Mouse (Mus musculus) gastrocnemius, postnatal 36 days (tissue): Measurements from ENCODE around the gene Pvalb. TPM values are rescaled to one million over a fixed set of nuclear protein-coding genes. Genes with fewer than 3 reads are reported as not detected.

Source experiments
- DNase-seq, 2 experiments: peaks; one replicate each; pipeline ENCODE4 v3.0.0; 2022
- intact Hi-C: fragments of 180-260 bp; cut with DNase I; formaldehyde crosslinking; loops from one replicate; pipeline ENCODE4 v1.15.1; 2025
- total RNA-seq, 2 experiments: library from RNA; stranded (reverse); gene quantifications; 2 replicates each; pipeline ENCODE4 v1.2.3; 2021

Pvalb gene
- total RNA-seq, 2 experiments from 2014 or later, result 16,417 to 20,637 TPM

- no peak for DNase-seq
- intact Hi-C loops, result loop anchor here (5.0 kb wide), 1 partner anchor 33 kb away; no protein-coding TSS in a partner anchor
These were observed 1.9 kb downstream of the Pvalb start for GRCm38 (mm10) chr15:78204053-78204847.

DNA sequence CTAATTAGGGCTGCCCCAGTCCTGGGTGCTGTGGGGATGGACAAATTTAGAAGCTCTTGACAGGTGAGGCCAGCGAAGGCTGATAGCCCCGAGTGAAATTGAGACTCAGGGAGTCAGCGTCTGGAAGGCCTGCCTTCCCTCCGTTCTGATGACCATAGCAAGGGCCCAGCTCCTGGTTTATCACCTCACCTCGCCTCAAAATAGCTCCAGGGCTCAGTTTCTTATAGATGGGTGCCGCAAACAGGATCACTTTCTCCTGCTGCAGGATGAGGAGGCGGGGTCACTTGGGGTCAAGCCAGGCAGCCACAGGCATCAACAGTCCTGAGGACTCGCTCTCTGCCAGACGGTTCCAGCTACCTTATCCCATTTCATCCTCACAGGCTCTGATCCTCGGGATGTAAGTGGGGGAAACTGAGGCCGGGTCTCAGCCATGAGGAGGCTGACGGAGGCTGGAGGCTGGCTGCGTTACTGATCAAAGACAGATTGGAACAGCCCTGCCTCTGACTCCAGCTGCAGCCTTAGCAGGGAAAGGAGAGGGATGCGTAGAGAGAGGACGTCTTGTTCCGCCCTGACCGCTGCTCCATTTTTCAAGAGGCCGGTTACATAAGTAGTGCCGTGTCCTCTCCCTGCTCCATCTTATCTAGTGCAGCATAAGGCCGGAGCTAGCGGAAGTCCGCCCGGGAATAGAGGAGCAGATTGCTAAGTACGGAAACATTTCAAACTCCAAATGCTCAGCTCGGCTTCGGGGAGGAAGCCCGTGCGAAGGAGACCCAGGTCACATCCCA lies 10.9 kb downstream of the Pvalb start:
- intact Hi-C loops, result no loop called here
- peak; percentile 50 to 51 for DNase-seq

- peak in 1 of 2 experiments; percentile 20 for DNase-seq
- intact Hi-C loops, result no loop called here
These were observed 11.9 kb downstream of the Pvalb start for GRCm38 (mm10) chr15:78194320-78194719.

DNA sequence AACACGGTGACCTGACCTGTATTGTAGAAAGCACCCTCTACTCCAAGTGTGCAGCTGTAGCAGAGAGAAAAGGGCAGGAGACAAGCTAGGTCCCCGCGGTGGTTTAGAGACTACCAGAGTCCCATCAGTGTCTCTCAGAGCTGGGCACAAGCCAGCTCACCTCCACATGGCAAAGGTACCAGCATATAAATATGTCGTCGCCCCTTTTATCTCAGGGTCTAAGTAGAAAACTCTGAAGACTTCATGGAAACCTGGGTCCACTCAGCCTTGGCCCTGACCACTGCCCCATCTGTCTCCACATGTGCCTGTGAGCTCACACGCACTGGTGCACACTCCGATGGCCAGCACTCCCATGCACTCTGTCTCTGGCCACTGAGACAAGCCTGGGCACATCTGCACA lies 16.6 kb downstream of the Pvalb start:
- intact Hi-C loops, result no loop called here
- no peak for DNase-seq

GRCm38 (mm10) chr15:78188546-78188945 lies 17.7 kb downstream of the Pvalb start:
- intact Hi-C loops, result no loop called here
- no peak for DNase-seq

DNA sequence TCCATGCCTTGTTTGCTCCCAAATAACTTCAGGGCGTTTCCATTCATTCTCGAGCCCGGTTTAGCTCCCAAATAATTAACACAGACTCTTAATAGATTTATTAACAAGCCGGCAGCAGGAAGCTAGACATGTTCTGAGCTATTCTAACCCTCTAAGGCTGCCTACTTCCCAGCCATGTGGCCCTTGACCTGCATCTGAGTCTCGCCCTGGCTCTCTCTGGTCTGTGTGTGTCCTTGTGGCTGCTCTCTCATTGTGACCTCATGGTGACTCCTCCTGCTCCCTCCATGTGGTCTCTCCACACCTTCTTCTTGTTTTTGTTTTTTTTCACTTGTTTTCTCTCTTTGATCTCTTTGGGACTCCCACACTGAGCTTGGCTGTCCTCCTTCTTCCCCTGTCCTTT lies 19.3 kb downstream of the Pvalb start:
- intact Hi-C loops, result no loop called here
- no peak for DNase-seq

DNA sequence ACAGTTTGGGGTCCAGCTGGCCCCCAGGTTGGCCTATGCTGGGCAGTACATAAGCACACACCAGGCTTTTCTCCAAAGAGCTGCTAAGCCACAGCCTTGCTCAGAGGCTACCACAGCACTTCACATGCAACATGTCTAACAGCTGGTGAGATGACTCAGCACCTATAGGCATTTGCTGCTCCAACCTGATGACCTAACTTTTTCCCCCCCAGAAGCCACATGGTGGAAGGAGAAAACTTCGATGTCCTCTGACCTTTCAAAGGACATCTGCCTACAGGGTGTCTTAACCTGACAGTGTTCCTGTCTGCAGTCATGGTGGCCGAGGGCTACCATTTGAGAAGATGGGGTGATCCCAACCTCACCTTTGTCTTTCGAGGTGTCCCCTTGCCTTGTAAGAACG lies 20.6 kb downstream of the Pvalb start:
- intact Hi-C loops, result no loop called here
- DNase-seq, result no peak

- no peak for DNase-seq
- intact Hi-C loops, result loop anchor here (5.0 kb wide), 1 partner anchor 67 kb away; no protein-coding TSS in a partner anchor
These were observed 21.3 kb downstream of the Pvalb start for GRCm38 (mm10) chr15:78184855-78185254.

GRCm38 (mm10) chr15:78181701-78182405 lies 24.3 kb downstream of the Pvalb start:
- DNase-seq, result no peak
- intact Hi-C loops, result loop anchor here (5.0 kb wide), 1 partner anchor 70 kb away; no protein-coding TSS in a partner anchor

DNA sequence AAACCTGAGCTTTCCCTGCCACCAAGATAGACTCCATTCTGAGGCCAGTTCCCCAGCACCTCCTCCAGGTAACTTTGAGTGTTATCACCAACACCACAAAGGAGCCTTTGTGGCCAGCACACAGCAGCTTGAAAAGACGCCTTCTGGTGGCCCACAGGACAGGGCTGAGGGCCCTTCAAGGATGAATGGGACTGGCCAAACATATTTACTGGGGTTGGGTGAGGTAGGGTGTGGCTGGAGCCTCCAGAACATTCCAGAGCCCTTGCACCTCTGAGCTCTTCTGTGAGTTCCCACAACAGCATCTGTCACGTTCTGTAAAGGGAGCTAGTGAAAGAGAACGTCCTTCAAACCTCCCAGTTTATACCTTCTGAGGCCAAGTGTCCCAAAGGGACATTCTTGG lies 26.4 kb downstream of the Pvalb start:
- DNase-seq, result no peak
- intact Hi-C loops, result loop anchor here (5.0 kb wide), 4 partner anchors 73 to 243 kb away; no protein-coding TSS in a partner anchor

DNA sequence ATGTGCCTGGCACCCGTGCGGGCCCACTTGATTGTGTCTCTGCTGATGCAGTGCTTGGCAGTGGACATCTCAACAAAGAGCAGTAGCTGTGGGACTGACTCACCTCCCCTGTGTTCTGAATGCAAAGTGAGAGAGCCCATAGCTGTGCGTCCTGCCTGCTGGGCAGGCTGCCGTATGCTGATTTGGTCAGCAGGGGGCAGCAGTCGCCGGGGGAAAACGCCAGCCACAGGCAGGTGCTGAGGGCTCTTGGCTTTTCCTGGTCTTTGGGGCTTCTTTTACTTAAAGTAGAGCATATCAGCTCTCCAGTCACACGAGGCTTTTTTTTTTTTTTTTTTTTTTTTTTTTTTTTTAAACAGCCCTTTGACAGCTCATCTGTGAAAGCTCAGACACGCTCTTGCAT lies 27.8 kb downstream of the Pvalb start:
- intact Hi-C loops, result loop anchor here (5.0 kb wide), 3 partner anchors 144 to 244 kb away; no protein-coding TSS in a partner anchor
- DNase-seq, result peak; percentile 52 to 69

DNA sequence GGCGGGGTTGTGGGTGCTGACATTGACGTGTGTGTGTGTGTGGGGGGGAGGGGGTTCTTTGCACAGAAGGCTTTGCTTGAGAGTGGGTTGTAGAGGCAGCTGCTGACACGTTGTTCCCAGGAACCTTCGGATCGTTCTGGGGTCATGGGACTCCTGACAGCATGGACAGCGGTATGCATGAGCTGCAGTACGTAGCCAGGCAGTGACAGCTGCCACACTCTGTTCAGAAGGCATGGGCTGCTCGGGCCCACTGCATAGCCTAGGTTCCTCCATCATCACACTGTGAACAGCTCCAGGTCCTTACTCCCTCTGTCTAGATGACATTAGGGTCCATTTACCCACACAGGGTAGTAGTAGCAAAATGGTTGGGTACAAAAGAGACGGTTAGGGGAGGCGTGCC lies 28.9 kb downstream of the Pvalb start:
- no peak for DNase-seq
- intact Hi-C loops, result loop anchor here (5.0 kb wide), 3 partner anchors 145 to 245 kb away; no protein-coding TSS in a partner anchor

GRCm38 (mm10) chr15:78174887-78175245 lies 31.3 kb downstream of the Pvalb start:
- intact Hi-C loops, result loop anchor here (5.0 kb wide), 3 partner anchors 147 to 247 kb away; no protein-coding TSS in a partner anchor
- DNase-seq, result no peak

GRCm38 (mm10) chr15:78173972-78174886 lies 32.0 kb downstream of the Pvalb start, which contains the start of gene Ift27:
Gene Ift27, minus strand, starts transcription at chr15:78174107.
- intact Hi-C loops, result no loop called here
- peak; percentile 91 to 96 for DNase-seq

DNA sequence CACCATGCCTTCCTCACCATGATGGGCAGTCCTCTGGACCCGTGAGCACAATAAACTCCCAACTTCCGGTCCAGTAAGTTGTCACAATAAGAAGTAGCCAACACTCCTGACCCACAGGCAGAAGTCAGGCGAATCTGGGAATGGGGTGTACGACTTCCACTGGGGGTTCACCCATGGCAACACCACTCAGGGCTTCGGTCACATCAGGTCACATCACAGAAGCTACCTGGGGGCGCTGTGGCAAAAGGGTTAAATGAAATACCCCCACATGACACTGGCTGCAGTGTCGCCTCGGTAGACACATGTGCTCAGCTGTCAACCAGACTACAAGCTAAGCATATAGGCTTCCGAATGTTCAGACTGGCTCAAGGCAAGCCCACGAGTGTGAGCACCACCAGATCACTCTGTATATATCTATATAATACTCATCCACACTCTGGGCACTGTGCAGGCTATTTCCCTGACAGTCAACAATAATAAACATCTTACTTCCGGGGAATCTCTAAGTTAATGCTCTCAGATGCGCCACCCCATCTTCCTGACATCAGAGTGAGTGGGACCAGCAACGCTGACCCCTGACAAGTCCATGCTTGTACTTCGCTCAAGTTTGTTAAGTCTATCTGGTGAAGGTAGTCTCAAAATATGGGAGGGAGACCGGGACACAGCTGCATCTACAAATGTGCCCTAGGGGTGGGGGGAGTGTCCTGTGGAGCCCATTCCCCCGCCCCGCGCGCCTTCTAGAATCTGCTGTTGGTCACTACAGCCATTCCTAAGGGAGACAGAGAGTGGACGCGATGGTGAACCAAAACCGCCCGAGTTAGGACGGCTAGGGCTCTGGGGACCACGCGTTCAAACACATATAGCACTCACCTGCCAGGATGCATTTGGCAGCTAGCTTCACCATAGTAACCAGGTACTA lies 33.0 kb downstream of the Pvalb start:
- intact Hi-C loops, result no loop called here
- DNase-seq, result no peak

GRCm38 (mm10) chr15:78172256-78172898 lies 33.8 kb downstream of the Pvalb start:
- intact Hi-C loops, result no loop called here
- DNase-seq, result no peak

DNA sequence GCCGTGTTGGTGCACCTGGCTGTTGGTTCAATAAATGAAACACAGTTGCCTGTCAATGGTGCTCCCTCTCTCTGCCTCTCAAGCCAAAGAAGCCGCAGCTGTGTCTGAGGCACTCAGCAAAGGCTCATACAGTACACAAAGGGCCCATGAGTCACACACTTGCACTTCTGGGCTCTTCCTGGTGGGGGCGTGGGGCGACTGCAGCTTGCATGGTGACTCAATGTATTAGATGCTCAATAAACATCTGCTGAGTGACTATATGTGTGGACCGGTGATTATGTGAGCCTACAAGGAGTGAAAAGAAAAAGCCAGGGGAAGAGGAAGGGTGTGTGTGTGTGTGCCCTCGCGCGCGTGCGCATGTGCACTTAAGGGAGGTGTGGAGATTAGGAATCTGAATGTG lies 34.5 kb downstream of the Pvalb start:
- no peak for DNase-seq
- intact Hi-C loops, result no loop called here

- DNase-seq, result no peak
- intact Hi-C loops, result no loop called here
These were observed 35.5 kb downstream of the Pvalb start for GRCm38 (mm10) chr15:78170708-78171107.
